Mouse (Mus musculus) ovary, adult 10 weeks (tissue): Measurements from ENCODE around the gene Otud6a. TPM values are rescaled to one million over a fixed set of nuclear protein-coding genes. Genes with fewer than 3 reads are reported as not detected.

Experiments used
- polyA plus RNA-seq: library from polyadenylated mRNA; stranded (reverse); fragments of 350-450 nt; fragmentation: Illumina TruSeq; extraction: RNeasy Lipid Tissue Mini Kit (QIAGEN cat#74804); gene quantifications from one replicate; pipeline ENCODE4 v1.2.3, GENCODE M21; 2014

Gene Otud6a
- not detected for polyA plus RNA-seq

DNA sequence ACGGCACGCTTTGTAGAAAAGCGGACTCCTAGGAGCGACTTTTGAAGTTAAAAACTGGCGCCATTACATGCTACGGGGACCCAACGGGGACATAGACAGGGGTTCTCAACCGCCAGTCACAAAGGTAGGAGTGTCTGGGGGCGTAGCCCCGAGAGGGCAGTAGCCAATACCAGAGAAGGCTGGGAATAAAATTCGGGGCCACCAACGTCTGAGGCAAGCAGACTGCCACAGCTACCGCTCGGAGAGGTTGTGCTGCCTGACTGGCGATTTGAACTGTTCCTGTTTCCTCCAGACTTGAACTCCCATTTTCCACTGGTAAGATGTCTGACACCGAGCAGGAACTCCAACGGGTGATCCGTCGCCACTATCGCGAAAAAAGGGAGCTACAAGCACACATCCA lies at the start of gene Otud6a:
Gene Otud6a, plus strand, starts transcription at position 321 of the 400 bp plus-strand sequence.

DNA sequence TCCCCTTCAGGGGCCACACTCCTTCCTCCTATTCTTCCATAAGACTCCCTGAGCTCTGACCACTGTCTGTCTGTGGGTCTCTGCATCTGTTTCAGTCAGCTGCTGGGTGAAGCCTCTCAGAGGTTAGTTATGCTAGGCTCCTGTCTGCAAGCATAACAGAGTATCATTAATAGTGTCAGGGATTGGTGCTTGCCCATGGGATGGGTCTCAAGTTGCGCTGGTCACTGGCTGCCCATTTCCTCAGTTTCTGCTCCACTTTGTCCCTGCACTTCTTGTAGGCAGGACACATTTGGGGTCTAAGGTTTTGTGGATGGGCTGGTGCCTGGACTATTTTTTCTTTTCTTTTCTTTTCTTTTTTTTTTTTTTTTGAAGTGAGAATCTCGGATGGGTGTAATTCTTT lies 13.8 kb downstream of the Otud6a start, which contains the start of gene Awat2:
Gene Awat2, minus strand, starts transcription at position 101 of the 400 bp plus-strand sequence.

Other genes starting within 250 kb of the Otud6a start
- 0.51 TPM for gene Awat2, start 13.7 kb downstream of the Otud6a start, polyA plus RNA-seq
- 86.5 TPM for gene Igbp1, start 65.3 kb downstream of the Otud6a start, polyA plus RNA-seq
- not detected for gene Dgat2l6, start 95.8 kb downstream of the Otud6a start, polyA plus RNA-seq
- gene Awat1, start 143.2 kb downstream of the Otud6a start, polyA plus RNA-seq: not detected
- not detected for gene P2ry4, start 165.9 kb downstream of the Otud6a start, polyA plus RNA-seq
- gene Arr3, start 176.5 kb downstream of the Otud6a start, polyA plus RNA-seq: not detected
- 18.0 TPM for gene Kif4, start 196.7 kb downstream of the Otud6a start, polyA plus RNA-seq
- 63.1 TPM for gene Pdzd11, start 197.6 kb downstream of the Otud6a start, polyA plus RNA-seq